Mouse (Mus musculus): ENCODE results near the gene Hddc3. TPM values are rescaled to one million over a fixed set of nuclear protein-coding genes. Genes with fewer than 3 reads are reported as not detected.

Hddc3 gene
- polyA plus RNA-seq, 1 experiment from 2014 or later: 9.7 TPM

GRCm38 (mm10) chr7:80339793-80340628 is 2.9 kb upstream of the Hddc3 start:
- peaks cover 10% of the 10 kb centered on the region for H3K36me3 ChIP-seq (ENCODE audit: control insufficient read depth, insufficient read depth, low read length)
- no peaks in the 10 kb centered on the region for H3K27me3 ChIP-seq (replicated peaks; ENCODE audit: control insufficient read depth, insufficient read depth, low read length)
- ATAC-seq (replicated peaks; ENCODE audit: low FRiP score) (peak; percentile 96), DNase-seq (ENCODE audit: low spot score) (peak; percentile 93)
- peak overlapping the region; percentile 79 for H3K9ac ChIP-seq (ENCODE audit: low read depth, low read length)
- H3K9me3 ChIP-seq (ENCODE audit: control insufficient read depth, low read length): no peaks in the 10 kb centered on the region
- H3K27ac ChIP-seq (ENCODE audit: low read depth, low read length): peak overlapping the region; percentile 68
- under 1% methylated on average over 45 of the region's 45 CpGs for WGBS
- peak overlapping the region; percentile 69 for H3K4me3 ChIP-seq (ENCODE audit: low read depth, low read length)
- H3K4me1 ChIP-seq (replicated peaks; ENCODE audit: control insufficient read depth, insufficient read depth, low read length): peaks cover 24% of the 10 kb centered on the region
- peak overlapping the region; percentile 84 for H3K4me2 ChIP-seq

- peak within 1 kb of the TSS; percentile 84 for H3K4me2 ChIP-seq
- peaks cover 6% of the 10 kb centered on the region for H3K36me3 ChIP-seq (ENCODE audit: control insufficient read depth, insufficient read depth, low read length)
- no peaks in the 10 kb centered on the region for H3K9me3 ChIP-seq (ENCODE audit: control insufficient read depth, low read length)
- H3K27me3 ChIP-seq (replicated peaks; ENCODE audit: control insufficient read depth, insufficient read depth, low read length): no peaks in the 10 kb centered on the region
- DNase-seq (ENCODE audit: low spot score) (peak; percentile 74), ATAC-seq (replicated peaks; ENCODE audit: low FRiP score) (peak; percentile 67)
- H3K4me3 ChIP-seq (ENCODE audit: low read depth, low read length): peak within 1 kb of the TSS; percentile 69
- H3K27ac ChIP-seq (ENCODE audit: low read depth, low read length): peak within 1 kb of the TSS; percentile 68
- WGBS: 3% methylated on average over 11 of the region's 11 CpGs
- H3K4me1 ChIP-seq (replicated peaks; ENCODE audit: control insufficient read depth, insufficient read depth, low read length): peaks cover 24% of the 10 kb centered on the region
- H3K9ac ChIP-seq (ENCODE audit: low read depth, low read length): peak within 1 kb of the TSS; percentile 79
Observed at GRCm38 (mm10) chr7:80340793-80341192, 2.1 kb upstream of the Hddc3 start, which contains the start of gene Unc45a. Gene Unc45a (minus strand): TSS chr7:80341005.

- no peak for ATAC-seq (replicated peaks; ENCODE audit: low FRiP score)
- no peak overlapping the region for H3K27ac ChIP-seq (ENCODE audit: low read depth, low read length)
- 65% methylated on average over 7 of the region's 7 CpGs for WGBS
Observed at GRCm38 (mm10) chr7:80341793-80342192, 1.1 kb upstream of the Hddc3 start.

GRCm38 (mm10) chr7:80343270-80344018 is 540 bp downstream of the Hddc3 start:
- H3K4me3 ChIP-seq (ENCODE audit: low read depth, low read length): peak overlapping the region; percentile 54
- peak overlapping the region; percentile 72 for H3K9ac ChIP-seq (ENCODE audit: low read depth, low read length)
- DNase-seq (ENCODE audit: low spot score) (no peak), ATAC-seq (replicated peaks; ENCODE audit: low FRiP score) (peak; percentile 6; the same call in 1 of the 2 replicates)
- H3K27ac ChIP-seq (ENCODE audit: low read depth, low read length): no peak overlapping the region
- H3K4me1 ChIP-seq (replicated peaks; ENCODE audit: control insufficient read depth, insufficient read depth, low read length): peaks cover 30% of the 10 kb centered on the region
- H3K27me3 ChIP-seq (replicated peaks; ENCODE audit: control insufficient read depth, insufficient read depth, low read length): no peaks in the 10 kb centered on the region
- no peaks in the 10 kb centered on the region for H3K36me3 ChIP-seq (ENCODE audit: control insufficient read depth, insufficient read depth, low read length)
- H3K4me2 ChIP-seq: peak overlapping the region; percentile 93
- 26% methylated on average over 19 of the region's 19 CpGs for WGBS
- no peaks in the 10 kb centered on the region for H3K9me3 ChIP-seq (ENCODE audit: control insufficient read depth, low read length)

More at GRCm38 (mm10) chr7:80341793-80342192, 1.1 kb upstream of the Hddc3 start:
- peaks cover 28% of the 10 kb centered on the region for H3K4me1 ChIP-seq (replicated peaks; ENCODE audit: control insufficient read depth, insufficient read depth, low read length)
- no peak overlapping the region for H3K9ac ChIP-seq (ENCODE audit: low read depth, low read length)
- no peak overlapping the region for H3K4me3 ChIP-seq (ENCODE audit: low read depth, low read length)
- no peaks in the 10 kb centered on the region for H3K27me3 ChIP-seq (replicated peaks; ENCODE audit: control insufficient read depth, insufficient read depth, low read length)
- no peak overlapping the region for H3K4me2 ChIP-seq
- H3K9me3 ChIP-seq (ENCODE audit: control insufficient read depth, low read length): no peaks in the 10 kb centered on the region
- no peak for DNase-seq (ENCODE audit: low spot score)
- no peaks in the 10 kb centered on the region for H3K36me3 ChIP-seq (ENCODE audit: control insufficient read depth, insufficient read depth, low read length)

GRCm38 (mm10) chr7:80346173-80346572 is 3.3 kb downstream of the Hddc3 start:
- Histone ChIP-seq H3K27ac (ENCODE audit: low read depth, low read length) (no peak overlapping the region), H3K4me3 (ENCODE audit: low read depth, low read length) (no peak overlapping the region), H3K27me3 (replicated peaks; ENCODE audit: control insufficient read depth, insufficient read depth, low read length) (no peaks in the 10 kb centered on the region), H3K36me3 (ENCODE audit: control insufficient read depth, insufficient read depth, low read length) (no peaks in the 10 kb centered on the region), H3K9ac (ENCODE audit: low read depth, low read length) (no peak overlapping the region), H3K9me3 (ENCODE audit: control insufficient read depth, low read length) (no peaks in the 10 kb centered on the region), H3K4me1 (replicated peaks; ENCODE audit: control insufficient read depth, insufficient read depth, low read length) (peaks cover 24% of the 10 kb centered on the region), H3K4me2 (no peak overlapping the region)
- ATAC-seq (replicated peaks; ENCODE audit: low FRiP score) (no peak), DNase-seq (ENCODE audit: low spot score) (no peak)
- 86% methylated on average over 9 of the region's 9 CpGs for WGBS

GRCm38 (mm10) chr7:80346830-80347229 is 3.9 kb downstream of the Hddc3 start:
- DNase-seq (ENCODE audit: low spot score): no peak
- no peak overlapping the region for H3K27ac ChIP-seq (ENCODE audit: low read depth, low read length)
- H3K27me3 ChIP-seq (replicated peaks; ENCODE audit: control insufficient read depth, insufficient read depth, low read length): no peaks in the 10 kb centered on the region
- no peaks in the 10 kb centered on the region for H3K9me3 ChIP-seq (ENCODE audit: control insufficient read depth, low read length)
- ATAC-seq (replicated peaks; ENCODE audit: low FRiP score): no peak
- WGBS: 63% methylated on average over 5 of the region's 5 CpGs
- H3K4me1 ChIP-seq (replicated peaks; ENCODE audit: control insufficient read depth, insufficient read depth, low read length): peaks cover 23% of the 10 kb centered on the region
- H3K9ac ChIP-seq (ENCODE audit: low read depth, low read length): no peak overlapping the region
- H3K4me3 ChIP-seq (ENCODE audit: low read depth, low read length): no peak overlapping the region
- H3K36me3 ChIP-seq (ENCODE audit: control insufficient read depth, insufficient read depth, low read length): 0 out of 2 replicates have a peak, but pooled peaks cover 4% of the 10 kb centered on the region
- no peak overlapping the region for H3K4me2 ChIP-seq

GRCm38 (mm10) chr7:80347670-80348586 is 5.0 kb downstream of the Hddc3 start:
- 69% methylated on average over 13 of the region's 13 CpGs for WGBS
- Histone ChIP-seq H3K9ac (ENCODE audit: low read depth, low read length) (no peak overlapping the region), H3K4me2 (no peak overlapping the region), H3K36me3 (ENCODE audit: control insufficient read depth, insufficient read depth, low read length) (0 out of 2 replicates have a peak, but pooled peaks cover 5% of the 10 kb centered on the region), H3K27me3 (replicated peaks; ENCODE audit: control insufficient read depth, insufficient read depth, low read length) (no peaks in the 10 kb centered on the region), H3K4me1 (replicated peaks; ENCODE audit: control insufficient read depth, insufficient read depth, low read length) (peaks cover 19% of the 10 kb centered on the region), H3K27ac (ENCODE audit: low read depth, low read length) (no peak overlapping the region), H3K9me3 (ENCODE audit: control insufficient read depth, low read length) (no peaks in the 10 kb centered on the region), H3K4me3 (ENCODE audit: low read depth, low read length) (no peak overlapping the region)
- DNase-seq (ENCODE audit: low spot score): no peak
- ATAC-seq (replicated peaks; ENCODE audit: low FRiP score): no peak

- DNase-seq (ENCODE audit: low spot score) (no peak), ATAC-seq (replicated peaks; ENCODE audit: low FRiP score) (peak; percentile 57)
- Histone ChIP-seq H3K9ac (ENCODE audit: low read depth, low read length) (no peak overlapping the region), H3K4me1 (replicated peaks; ENCODE audit: control insufficient read depth, insufficient read depth, low read length) (peaks cover 13% of the 10 kb centered on the region), H3K9me3 (ENCODE audit: control insufficient read depth, low read length) (no peaks in the 10 kb centered on the region), H3K27me3 (replicated peaks; ENCODE audit: control insufficient read depth, insufficient read depth, low read length) (no peaks in the 10 kb centered on the region), H3K27ac (ENCODE audit: low read depth, low read length) (no peak overlapping the region), H3K4me3 (ENCODE audit: low read depth, low read length) (no peak overlapping the region), H3K4me2 (no peak overlapping the region), H3K36me3 (ENCODE audit: control insufficient read depth, insufficient read depth, low read length) (peaks cover 8% of the 10 kb centered on the region; the same call in 1 of the 2 replicates)
- WGBS: 38% methylated on average over 2 of the region's 2 CpGs
Observed at GRCm38 (mm10) chr7:80350808-80351207, 7.9 kb downstream of the Hddc3 start.
